Mouse (Mus musculus) myocyte (in vitro differentiated cells): ENCODE measurements around the gene Arid4a. TPM values are rescaled to one million over a fixed set of nuclear protein-coding genes. Genes with fewer than 3 reads are reported as not detected.
"Not testable (repeated sequence)": the region's sequence is repeated elsewhere in the genome, so short reads cannot be mapped to it uniquely, and the experiment has no call there.

Experiments
- H3K27me3 ChIP-seq: one replicate; pipeline ENCODE4 v1.6.1; 2011; ENCODE audit not compliant: control insufficient read depth, insufficient read depth, insufficient read length
- H3K36me3 ChIP-seq: one replicate; pipeline ENCODE4 v1.6.1; 2011; ENCODE audit not compliant: control insufficient read depth, insufficient read depth
- H3K4me2 ChIP-seq: one replicate; pipeline ENCODE4 v1.6.1; 2011; ENCODE audit warnings: low read depth, control low read depth
- H3K4me3 ChIP-seq: one replicate; pipeline ENCODE4 v1.5.1; 2011; ENCODE audit warnings: mild to moderate bottlenecking, control low read depth, moderate library complexity
- H3K79me2 ChIP-seq: one replicate; pipeline ENCODE4 v1.6.1; 2011; ENCODE audit not compliant: control insufficient read depth, insufficient read depth
- H3ac ChIP-seq: one replicate; pipeline ENCODE4 v1.6.1; 2011; ENCODE audit not compliant: control insufficient read depth, insufficient read length
- CEBPB ChIP-seq: IDR thresholded peaks from 2 replicates; pipeline ENCODE4 v1.6.1; 2011; ENCODE audit warnings: mild to moderate bottlenecking, moderate library complexity; ENCODE audit not compliant: poor library complexity, insufficient read depth, severe bottlenecking
- E2F4 ChIP-seq: IDR thresholded peaks from one replicate; pipeline ENCODE4 v1.6.1; 2011; ENCODE audit warnings: mild to moderate bottlenecking, control low read depth, moderate library complexity; ENCODE audit not compliant: insufficient read depth
- MAX ChIP-seq: IDR thresholded peaks from one replicate; pipeline ENCODE4 v1.6.1; 2011; ENCODE audit warnings: low read depth, mild to moderate bottlenecking, control low read depth
- MYOD1 ChIP-seq, 3 experiments: IDR thresholded peaks; one replicate each; pipeline ENCODE4 v1.6.1; 2011; ENCODE audit warnings: control low read depth in 2 of 3, low read depth in 2 of 3, mild to moderate bottlenecking in 2 of 3, moderate library complexity in 1 of 3; ENCODE audit not compliant: insufficient read length in 2 of 3, control insufficient read depth in 1 of 3
- MYOG ChIP-seq, 3 experiments: IDR thresholded peaks; one replicate each; pipeline ENCODE4 v1.6.1; 2011; ENCODE audit warnings: control low read depth in 2 of 3, low read depth in 2 of 3, mild to moderate bottlenecking in 2 of 3; ENCODE audit not compliant: insufficient read length in 2 of 3, control insufficient read depth in 1 of 3, insufficient read depth in 1 of 3
- POLR2A ChIP-seq: IDR thresholded peaks from one replicate; pipeline ENCODE4 v1.6.1; 2011; ENCODE audit warnings: low read depth, mild to moderate bottlenecking, control low read depth, moderate library complexity; ENCODE audit not compliant: insufficient read length
- POLR2AphosphoS2 ChIP-seq: IDR thresholded peaks from one replicate; pipeline ENCODE4 v1.6.1; 2011; ENCODE audit warnings: low read depth, control low read depth; ENCODE audit not compliant: insufficient read length
- REST ChIP-seq: IDR thresholded peaks from one replicate; pipeline ENCODE4 v1.6.1; 2011; ENCODE audit warnings: mild to moderate bottlenecking, control low read depth, moderate library complexity; ENCODE audit not compliant: insufficient read depth, insufficient read length
- SRF ChIP-seq: IDR thresholded peaks from one replicate; pipeline ENCODE4 v1.6.1; 2011; ENCODE audit warnings: low read depth; ENCODE audit not compliant: control insufficient read depth, insufficient read length
- TCF12 ChIP-seq: IDR thresholded peaks from one replicate; pipeline ENCODE4 v1.6.1; 2011; ENCODE audit warnings: mild to moderate bottlenecking, control low read depth; ENCODE audit not compliant: poor library complexity, insufficient read depth, severe bottlenecking
- TCF3 ChIP-seq: IDR thresholded peaks from one replicate; pipeline ENCODE4 v1.6.1; 2011; ENCODE audit warnings: low read depth, control low read depth; ENCODE audit not compliant: insufficient read length
- USF1 ChIP-seq: IDR thresholded peaks from one replicate; pipeline ENCODE4 v1.6.1; 2011; ENCODE audit warnings: low read depth, mild to moderate bottlenecking, control low read depth, moderate library complexity
- polyA plus RNA-seq: library from polyadenylated mRNA; unstranded; fragments of >200 nt; fragmentation: generic; extraction: Trizol; gene quantifications from one replicate; pipeline ENCODE4 v1.2.1, GENCODE M21; 2012; ENCODE audit warnings: missing spikeins

The Arid4a gene
- polyA plus RNA-seq, 1 experiment: 1.7 TPM

DNA sequence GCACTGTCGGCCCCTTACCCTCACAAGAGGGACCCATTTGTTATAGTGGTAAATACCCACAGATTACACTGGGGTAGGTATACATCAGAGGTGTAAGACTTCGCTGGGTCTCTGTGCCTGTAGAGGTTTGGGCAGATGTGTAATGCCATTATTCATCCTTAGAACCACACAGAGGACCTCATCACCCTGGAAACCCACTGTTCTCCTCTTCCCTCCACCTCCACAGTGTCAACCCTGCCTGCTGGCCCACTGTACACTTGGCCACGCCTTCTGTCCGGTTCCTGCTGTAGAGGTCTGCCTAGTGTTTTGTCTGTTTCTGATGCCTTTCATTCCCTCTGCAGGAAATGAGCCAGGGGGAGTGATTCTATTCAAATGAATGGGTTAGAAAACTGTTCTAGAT, 56.3 kb downstream of the Arid4a start:
- H3K4me3 ChIP-seq: no peak overlapping the region
- no peaks in the 10 kb centered on the region for H3K27me3 ChIP-seq
- peaks cover 45% of the 10 kb centered on the region for H3K36me3 ChIP-seq
- no peak overlapping the region for H3ac ChIP-seq
- H3K79me2 ChIP-seq: no peaks in the 10 kb centered on the region
- H3K4me2 ChIP-seq: no peak overlapping the region
- TF ChIP-seq E2F4 (no peak), USF1 (no peak), POLR2AphosphoS2 (no peak), POLR2A (no peak), TCF3 (no peak), MAX (no peak), REST (no peak), MYOG (IDR thresholded peaks at IDR 0.05; ENCODE audit: control insufficient read depth in 1 of 3, insufficient read depth in 1 of 3, insufficient read length in 2 of 3, low read depth in 2 of 3) (no peak), TCF12 (no peak), CEBPB (no peak), SRF (no peak), MYOD1 (IDR thresholded peaks at IDR 0.05; ENCODE audit: control insufficient read depth in 1 of 3, insufficient read length in 2 of 3, low read depth in 2 of 3) (no peak)

DNA sequence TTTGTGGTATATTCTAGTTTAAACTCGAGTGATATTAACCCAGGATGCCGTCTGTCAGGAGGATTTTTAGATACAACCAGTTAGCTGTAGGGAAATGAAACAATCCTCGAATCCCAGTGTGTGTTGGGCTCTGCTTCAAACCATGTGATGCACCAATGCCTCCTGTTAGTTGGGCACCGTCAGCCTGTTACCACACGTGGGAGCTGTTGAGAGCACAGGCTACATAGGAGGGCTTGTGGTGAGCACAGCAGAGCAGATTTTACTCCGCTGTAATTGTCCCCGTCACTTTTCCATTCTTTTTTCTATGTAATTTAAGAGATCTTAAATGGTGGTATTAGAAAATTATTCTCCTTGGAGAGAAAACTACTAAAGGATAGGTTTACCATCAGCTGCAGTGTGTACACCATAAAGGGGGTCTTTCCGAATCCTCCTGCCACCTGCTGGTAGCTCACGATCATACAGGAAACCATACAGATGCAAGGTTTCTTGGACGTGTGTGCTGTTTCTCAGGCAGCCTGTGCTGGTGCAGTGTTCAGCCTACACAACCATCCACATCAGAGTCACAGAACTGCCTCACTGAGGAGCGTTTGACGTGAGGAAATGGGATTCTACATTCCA, 57.4 kb downstream of the Arid4a start:
- Histone ChIP-seq H3K36me3 (peaks cover 33% of the 10 kb centered on the region), H3K27me3 (no peaks in the 10 kb centered on the region), H3K4me2 (no peak overlapping the region), H3K4me3 (no peak overlapping the region), H3ac (no peak overlapping the region), H3K79me2 (no peaks in the 10 kb centered on the region)
- TF ChIP-seq TCF3 (no peak), CEBPB (no peak)

DNA sequence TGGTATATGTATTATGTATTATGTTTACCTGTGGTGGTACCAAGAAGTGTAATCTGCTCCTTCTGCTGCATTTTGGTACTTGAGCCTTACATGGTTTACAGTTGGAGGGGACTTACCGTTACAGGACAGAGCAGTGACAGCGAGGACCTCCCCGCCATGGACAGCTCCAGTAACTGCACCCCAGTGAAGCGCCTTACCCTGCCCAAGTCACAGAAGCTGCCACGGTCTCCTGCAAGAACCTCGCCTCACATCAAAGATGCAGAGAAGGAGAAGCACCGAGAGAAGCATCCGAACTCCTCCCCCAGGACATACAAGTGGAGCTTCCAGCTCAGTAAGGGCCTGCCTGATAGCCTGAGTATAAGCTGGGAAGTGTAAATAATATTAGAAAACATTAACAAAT, 70.5 kb downstream of the Arid4a start:
- Histone ChIP-seq H3ac (no peak overlapping the region), H3K27me3 (no peaks in the 10 kb centered on the region), H3K4me3 (no peak overlapping the region), H3K79me2 (no peaks in the 10 kb centered on the region), H3K4me2 (no peak overlapping the region), H3K36me3 (no peaks in the 10 kb centered on the region)
- TF ChIP-seq MYOD1 (IDR thresholded peaks at IDR 0.05; ENCODE audit: control insufficient read depth in 1 of 3, insufficient read length in 2 of 3, low read depth in 2 of 3) (no peak), TCF3 (no peak), CEBPB (no peak), REST (no peak), MAX (no peak), USF1 (no peak), E2F4 (no peak), SRF (no peak), POLR2AphosphoS2 (no peak), TCF12 (no peak), POLR2A (no peak), MYOG (IDR thresholded peaks at IDR 0.05; ENCODE audit: control insufficient read depth in 1 of 3, insufficient read depth in 1 of 3, insufficient read length in 2 of 3, low read depth in 2 of 3) (no peak)

DNA sequence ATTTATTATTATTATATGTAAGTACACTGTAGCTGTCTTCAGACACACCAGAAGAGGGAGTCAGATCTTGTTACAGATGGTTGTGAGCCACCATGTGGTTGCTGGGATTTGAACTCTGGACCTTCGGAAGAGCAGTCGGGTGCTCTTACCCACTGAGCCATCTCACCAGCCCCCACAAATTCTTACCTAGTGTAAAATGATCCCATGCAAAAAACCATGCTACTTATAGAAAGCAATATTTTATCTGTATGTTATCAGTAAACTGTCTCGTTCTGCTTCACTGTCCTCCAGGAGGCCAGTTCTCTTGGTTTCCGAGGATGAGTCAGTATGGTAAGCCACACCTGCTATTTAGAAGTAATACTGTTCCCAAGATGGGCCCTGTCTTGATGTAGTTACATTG, 88.5 kb downstream of the Arid4a start:
- H3K79me2 ChIP-seq, H3K4me3 ChIP-seq, H3ac ChIP-seq, H3K27me3 ChIP-seq, H3K4me2 ChIP-seq, H3K36me3 ChIP-seq: not testable (repeated sequence)

DNA sequence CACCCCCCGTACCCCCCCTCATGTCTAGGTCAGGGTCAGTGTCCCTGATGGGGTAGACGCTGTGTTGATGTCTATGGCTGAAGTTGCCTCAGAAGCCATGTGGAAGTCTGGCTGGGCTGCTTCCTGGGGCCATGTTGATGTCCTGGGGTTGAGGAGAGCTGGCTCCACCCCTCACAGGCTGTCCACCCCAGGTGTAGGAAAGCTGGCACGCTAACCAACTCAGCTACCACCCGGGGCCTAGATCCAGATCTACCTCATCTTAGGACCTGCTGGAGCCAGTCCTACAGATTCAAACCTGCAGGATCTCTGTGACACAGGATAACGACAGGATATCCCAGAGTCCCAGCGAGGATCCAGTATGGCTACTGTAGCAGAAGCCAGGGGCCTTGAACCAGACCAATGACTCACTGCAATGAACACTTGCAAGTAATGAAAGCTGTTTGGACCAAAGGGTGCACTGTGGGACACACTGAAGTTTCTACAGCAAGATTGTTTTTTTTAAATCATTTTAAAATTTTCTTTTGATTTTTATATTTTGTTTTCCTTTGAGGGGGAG, 91.5 kb downstream of the Arid4a start:
- no peak overlapping the region for H3ac ChIP-seq
- H3K4me2 ChIP-seq: no peak overlapping the region
- no peak for TF ChIP-seq E2F4
- TF ChIP-seq TCF3: no peak
- no peak for TF ChIP-seq CEBPB
- TF ChIP-seq REST: no peak
- no peak for TF ChIP-seq SRF
- no peaks in the 10 kb centered on the region for H3K36me3 ChIP-seq
- no peaks in the 10 kb centered on the region for H3K79me2 ChIP-seq
- no peaks in the 10 kb centered on the region for H3K27me3 ChIP-seq
- H3K4me3 ChIP-seq: no peak overlapping the region

DNA sequence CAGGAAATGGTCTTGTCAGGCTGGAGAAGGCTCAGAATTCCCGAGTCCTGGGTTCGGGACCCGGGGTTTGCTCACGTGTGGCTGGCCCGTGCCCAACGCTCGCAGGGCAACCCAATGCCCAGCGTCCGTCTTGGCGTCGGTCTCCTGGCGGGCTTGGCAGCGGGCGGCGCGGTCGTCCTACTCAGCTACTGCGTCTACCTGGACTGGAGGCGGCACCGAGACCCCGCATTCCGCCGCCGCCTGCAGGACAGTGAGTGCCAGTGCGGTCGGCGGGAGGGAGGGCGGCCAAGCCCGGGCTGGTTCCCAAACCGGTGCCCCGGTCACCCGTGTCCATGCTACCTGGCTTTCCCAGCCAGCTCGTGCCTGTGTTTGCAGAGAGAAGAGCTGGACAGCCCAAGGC, 95.5 kb downstream of the Arid4a start, which contains the start of gene Tomm20l:
TSS of gene Tomm20l (plus strand) at position 98 of the 400 bp plus-strand sequence.
- Histone ChIP-seq H3K4me3 (no peak within 1 kb of the TSS), H3K4me2 (no peak within 1 kb of the TSS), H3K79me2 (no peaks in the 10 kb centered on the region), H3K27me3 (no peaks in the 10 kb centered on the region), H3K36me3 (no peaks in the 10 kb centered on the region), H3ac (no peak within 1 kb of the TSS)
- TF ChIP-seq USF1 (no peak), SRF (no peak), REST (no peak), TCF12 (no peak), MYOG (IDR thresholded peaks at IDR 0.05; ENCODE audit: control insufficient read depth in 1 of 3, insufficient read depth in 1 of 3, insufficient read length in 2 of 3, low read depth in 2 of 3) (no peak), E2F4 (no peak), MYOD1 (IDR thresholded peaks at IDR 0.05; ENCODE audit: control insufficient read depth in 1 of 3, insufficient read length in 2 of 3, low read depth in 2 of 3) (no peak), POLR2A (no peak), MAX (no peak), TCF3 (no peak), CEBPB (no peak), POLR2AphosphoS2 (no peak)
